Mouse (Mus musculus): ENCODE results near the gene Lnx2.

GRCm38 (mm10) chr5:146974781-146975123, 101.6 kb downstream of the Lnx2 start:
- TF ChIP-seq CTCF (IDR thresholded peaks at IDR 0.05; ENCODE audit: low read depth) = no peak
- no peak for TF ChIP-seq EP300 (optimal IDR thresholded peaks at IDR 0.05)
